Mouse (Mus musculus): Measurements from ENCODE around the gene Foxred2. TPM values are rescaled to one million over a fixed set of nuclear protein-coding genes. Genes with fewer than 3 reads are reported as not detected.

The Foxred2 gene
- polyA plus RNA-seq, 1 experiment from 2014 or later: 5.5 TPM

DNA sequence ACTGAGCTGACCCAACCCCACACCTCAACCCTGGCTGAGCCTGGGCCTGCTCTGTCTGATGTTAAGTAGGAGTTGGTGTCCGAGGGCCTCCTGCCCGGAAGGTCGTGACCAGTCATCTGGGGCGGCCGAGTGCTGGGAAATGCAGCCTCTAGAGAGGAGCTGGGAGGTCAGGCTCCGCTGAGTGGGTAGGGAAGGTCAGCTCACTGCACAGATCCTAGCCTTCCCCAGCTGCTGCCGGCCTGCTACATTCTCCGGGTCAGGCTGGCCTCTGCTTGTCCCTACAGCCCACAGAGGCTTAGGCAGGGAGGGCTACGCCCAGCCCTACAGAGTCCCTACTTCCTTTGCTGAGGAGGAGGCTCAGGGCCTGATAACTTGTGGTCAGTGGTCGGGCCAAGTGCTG, 50.0 kb downstream of the Foxred2 start:
- WGBS: 39% methylated on average over 10 of the region's 10 CpGs
- peaks cover 56% of the 10 kb centered on the region for H3K4me1 ChIP-seq (replicated peaks)
- H3K27me3 ChIP-seq (ENCODE audit: insufficient read depth, poor library complexity, severe bottlenecking): peaks cover 21% of the 10 kb centered on the region
- H3K36me3 ChIP-seq: no peaks in the 10 kb centered on the region
- peak; percentile 30 for DNase-seq (ENCODE audit: low spot score)
- peak overlapping the region; percentile 62 for H3K27ac ChIP-seq
- no peaks in the 10 kb centered on the region for H3K9me3 ChIP-seq
- H3K4me3 ChIP-seq: 0 out of 2 replicates have a peak overlapping the region, but pooled peaks have one; percentile 9

DNA sequence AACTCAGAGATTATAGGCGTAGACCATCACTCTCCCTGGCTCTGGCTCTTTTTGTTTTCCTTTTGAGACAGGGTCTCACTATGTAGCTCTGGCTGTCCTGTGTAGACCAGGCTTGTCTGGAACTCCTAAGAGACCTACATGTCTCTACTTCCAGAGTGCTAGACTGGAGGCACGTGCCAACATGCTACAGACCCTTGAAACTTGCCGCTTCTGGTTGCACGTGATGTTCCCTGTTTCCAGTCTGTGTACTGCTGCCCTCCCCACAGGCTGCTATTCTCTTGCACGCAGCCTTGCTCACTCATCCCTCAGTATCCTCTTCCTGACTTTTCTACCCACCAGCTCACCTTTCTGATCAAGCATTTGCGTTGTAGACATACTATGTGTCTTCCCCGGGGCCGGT, 50.4 kb downstream of the Foxred2 start:
- Histone ChIP-seq H3K9me3 (no peaks in the 10 kb centered on the region), H3K4me1 (replicated peaks) (peaks cover 52% of the 10 kb centered on the region), H3K4me3 (no peak overlapping the region), H3K27me3 (ENCODE audit: insufficient read depth, poor library complexity, severe bottlenecking) (peaks cover 21% of the 10 kb centered on the region), H3K27ac (peak overlapping the region; percentile 62; the same call in 1 of the 2 replicates), H3K36me3 (no peaks in the 10 kb centered on the region)
- WGBS: 79% methylated on average over 8 of the region's 8 CpGs
- no peak for DNase-seq (ENCODE audit: low spot score)

DNA sequence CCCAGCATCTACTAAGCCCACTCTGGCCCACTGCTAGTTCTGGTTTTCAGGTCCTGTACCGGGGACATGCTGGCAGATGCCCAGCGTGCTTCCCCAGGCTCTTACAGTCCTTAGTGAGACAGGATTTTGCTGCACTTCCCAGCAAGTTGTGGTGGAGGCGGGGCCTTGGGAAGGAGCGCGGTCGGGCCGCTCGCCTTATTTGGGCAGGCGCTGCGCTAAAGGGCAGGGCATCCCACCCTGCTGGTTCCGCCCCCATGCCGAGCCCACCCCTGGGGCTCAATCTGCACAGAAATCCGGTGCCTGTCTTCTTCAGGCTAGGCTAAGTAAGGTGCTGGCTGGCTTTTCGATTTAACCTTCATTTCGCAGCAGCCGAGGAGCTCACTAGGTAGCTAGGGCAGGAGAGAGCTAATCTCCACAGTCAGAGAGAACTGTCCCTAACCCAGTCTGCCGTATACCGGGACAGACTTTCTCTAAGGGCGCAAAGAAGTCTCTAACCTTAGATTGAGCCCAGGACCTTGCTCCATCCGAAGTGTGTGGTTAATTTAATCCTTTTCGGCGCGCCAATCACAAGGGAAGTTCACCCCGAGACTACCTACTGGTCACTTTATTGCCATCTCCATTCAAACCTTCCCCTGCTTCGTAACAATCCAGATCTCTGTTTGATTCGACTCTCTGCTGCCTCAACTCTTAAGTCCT, 51.1 kb downstream of the Foxred2 start:
- WGBS: 4% methylated on average over 26 of the region's 26 CpGs
- H3K36me3 ChIP-seq: no peaks in the 10 kb centered on the region
- H3K4me3 ChIP-seq: peak overlapping the region; percentile 47
- peak overlapping the region; percentile 84 for H3K27ac ChIP-seq
- H3K4me1 ChIP-seq (replicated peaks): peaks cover 50% of the 10 kb centered on the region
- peak; percentile 77 for DNase-seq (ENCODE audit: low spot score)
- H3K9me3 ChIP-seq: no peaks in the 10 kb centered on the region
- H3K27me3 ChIP-seq (ENCODE audit: insufficient read depth, poor library complexity, severe bottlenecking): peaks cover 21% of the 10 kb centered on the region

DNA sequence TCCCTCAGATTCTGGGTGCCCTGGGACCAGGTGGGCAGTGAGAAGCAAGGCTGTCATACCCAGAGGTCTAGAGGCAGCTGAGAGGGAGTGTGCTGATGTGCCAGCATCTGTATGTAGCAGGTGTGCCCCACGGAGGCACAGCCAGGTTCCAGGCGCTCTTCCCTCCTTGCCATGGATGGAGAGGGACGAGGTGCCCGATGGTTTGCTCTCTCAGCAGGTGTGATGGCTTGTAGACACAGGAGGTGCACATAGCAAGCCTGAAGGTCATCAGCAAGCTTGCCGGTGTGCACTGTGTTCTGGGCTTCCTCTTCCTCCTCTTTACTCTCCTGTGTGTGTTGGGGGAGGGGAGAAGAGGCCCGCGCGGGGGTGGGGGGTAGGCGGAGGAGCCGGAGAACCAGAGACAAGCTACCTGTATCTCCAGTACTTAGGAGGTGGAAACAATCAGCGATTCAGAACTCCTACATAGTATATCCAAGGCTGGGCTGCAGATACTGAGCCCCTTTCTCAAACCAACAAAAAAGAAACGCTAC, 52.1 kb downstream of the Foxred2 start:
- Histone ChIP-seq H3K36me3 (no peaks in the 10 kb centered on the region), H3K4me3 (no peak overlapping the region), H3K27me3 (ENCODE audit: insufficient read depth, poor library complexity, severe bottlenecking) (peaks cover 21% of the 10 kb centered on the region), H3K4me1 (replicated peaks) (peaks cover 50% of the 10 kb centered on the region), H3K9me3 (no peaks in the 10 kb centered on the region), H3K27ac (peak overlapping the region; percentile 35; the same call in 1 of the 2 replicates)
- WGBS: 22% methylated on average over 12 of the region's 12 CpGs
- no peak for DNase-seq (ENCODE audit: low spot score)

DNA sequence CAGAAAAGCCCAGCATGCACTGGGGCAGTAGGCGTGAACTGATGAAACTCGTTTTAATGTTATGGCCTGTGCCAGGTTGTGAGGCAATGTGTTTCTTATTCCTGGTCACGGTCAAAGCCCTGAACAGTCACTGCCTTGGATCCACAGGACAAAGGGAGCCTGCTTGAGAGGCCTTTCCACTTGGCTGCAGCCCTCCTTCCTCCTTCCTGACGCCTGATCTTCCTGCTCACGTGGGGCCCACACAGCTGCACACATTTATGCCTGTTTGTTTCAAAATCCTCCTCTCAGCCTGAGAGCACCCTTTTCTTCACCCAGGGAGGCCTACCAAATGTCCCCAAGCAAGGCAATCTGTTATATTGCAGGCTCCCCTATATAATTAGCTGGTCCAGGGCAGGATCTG, 53.3 kb downstream of the Foxred2 start:
- 58% methylated on average over 5 of the region's 5 CpGs for WGBS
- Histone ChIP-seq H3K4me3 (no peak overlapping the region), H3K27ac (peak overlapping the region; percentile 40; the same call in 1 of the 2 replicates), H3K9me3 (no peaks in the 10 kb centered on the region), H3K27me3 (ENCODE audit: insufficient read depth, poor library complexity, severe bottlenecking) (peaks cover 21% of the 10 kb centered on the region), H3K36me3 (no peaks in the 10 kb centered on the region), H3K4me1 (replicated peaks) (peaks cover 47% of the 10 kb centered on the region)
- no peak for DNase-seq (ENCODE audit: low spot score)

DNA sequence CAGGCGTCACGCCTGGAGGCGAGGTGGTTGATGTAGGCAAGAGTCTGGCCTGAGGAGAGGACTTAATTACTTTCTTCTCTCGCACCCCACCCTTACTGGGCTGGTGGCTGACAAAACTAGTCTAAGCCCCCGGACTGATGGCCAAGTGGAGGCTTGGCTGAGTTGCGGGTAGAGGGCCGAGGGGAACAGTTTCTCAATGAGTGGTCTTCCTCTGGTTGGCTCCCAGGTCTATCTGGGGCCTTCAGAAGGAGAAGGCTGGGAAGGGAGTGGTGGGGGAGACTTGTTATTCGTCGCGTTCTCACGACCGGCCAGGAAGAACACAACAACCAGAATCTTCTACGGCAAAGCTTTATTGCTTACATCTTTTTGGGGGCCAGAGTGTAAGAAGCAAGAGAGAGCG, 61.6 kb downstream of the Foxred2 start:
- H3K27ac ChIP-seq: no peak overlapping the region
- DNase-seq (ENCODE audit: low spot score): no peak
- H3K36me3 ChIP-seq: no peaks in the 10 kb centered on the region
- no peak overlapping the region for H3K4me3 ChIP-seq
- peaks cover 11% of the 10 kb centered on the region for H3K4me1 ChIP-seq (replicated peaks)
- no peaks in the 10 kb centered on the region for H3K27me3 ChIP-seq (ENCODE audit: insufficient read depth, poor library complexity, severe bottlenecking)
- H3K9me3 ChIP-seq: no peaks in the 10 kb centered on the region
- 88% methylated on average over 13 of the region's 14 CpGs for WGBS

DNA sequence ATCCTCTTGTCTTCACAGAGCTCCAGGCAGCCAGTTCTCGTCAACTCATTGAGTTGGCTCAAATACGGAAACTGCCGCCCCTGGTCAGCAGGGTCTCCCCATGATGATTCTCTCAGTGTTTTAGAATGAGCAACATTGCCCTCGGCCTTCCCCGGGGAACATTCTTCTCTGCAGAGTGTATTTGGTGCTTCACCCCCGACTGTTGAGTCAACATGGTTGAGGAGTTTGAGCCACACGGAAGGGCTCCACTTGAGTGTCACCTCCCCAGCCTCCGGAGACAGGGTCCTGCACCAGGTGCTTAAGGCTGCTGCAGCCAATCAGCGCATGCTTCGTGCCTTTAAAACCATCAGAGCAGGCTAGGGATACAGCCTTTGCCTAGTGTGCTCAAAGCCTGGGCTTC, 63.2 kb downstream of the Foxred2 start:
- Histone ChIP-seq H3K4me3 (no peak overlapping the region), H3K9me3 (no peaks in the 10 kb centered on the region), H3K4me1 (replicated peaks) (peaks cover 13% of the 10 kb centered on the region), H3K27ac (peak overlapping the region; percentile 6; the same call in 1 of the 2 replicates), H3K36me3 (no peaks in the 10 kb centered on the region), H3K27me3 (ENCODE audit: insufficient read depth, poor library complexity, severe bottlenecking) (no peaks in the 10 kb centered on the region)
- no peak for DNase-seq (ENCODE audit: low spot score)
- 73% methylated on average over 10 of the region's 10 CpGs for WGBS

DNA sequence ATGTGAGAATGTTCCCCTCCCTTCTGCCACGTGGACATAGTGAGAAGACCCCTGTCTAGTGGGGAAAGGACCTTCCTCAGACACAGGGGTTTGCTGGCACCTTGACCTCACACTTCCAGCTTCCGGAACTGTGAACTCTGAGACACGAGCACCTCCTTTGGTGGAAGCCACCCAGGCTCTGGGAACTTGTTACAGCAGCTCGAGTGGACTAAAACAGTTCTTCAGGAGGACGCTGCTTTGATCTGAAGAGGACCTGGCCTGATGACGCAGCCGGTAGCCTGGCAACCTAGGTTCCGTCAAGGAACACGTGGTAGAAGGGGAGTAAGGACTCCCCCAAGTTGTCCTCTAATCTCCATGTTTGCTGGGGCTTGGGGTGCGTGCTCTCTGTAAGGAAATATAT, 64.1 kb downstream of the Foxred2 start:
- Histone ChIP-seq H3K36me3 (no peaks in the 10 kb centered on the region), H3K27ac (no peak overlapping the region), H3K9me3 (no peaks in the 10 kb centered on the region), H3K27me3 (ENCODE audit: insufficient read depth, poor library complexity, severe bottlenecking) (no peaks in the 10 kb centered on the region), H3K4me1 (replicated peaks) (peaks cover 22% of the 10 kb centered on the region), H3K4me3 (no peak overlapping the region)
- DNase-seq (ENCODE audit: low spot score): no peak
- WGBS: 88% methylated on average over 10 of the region's 10 CpGs

DNA sequence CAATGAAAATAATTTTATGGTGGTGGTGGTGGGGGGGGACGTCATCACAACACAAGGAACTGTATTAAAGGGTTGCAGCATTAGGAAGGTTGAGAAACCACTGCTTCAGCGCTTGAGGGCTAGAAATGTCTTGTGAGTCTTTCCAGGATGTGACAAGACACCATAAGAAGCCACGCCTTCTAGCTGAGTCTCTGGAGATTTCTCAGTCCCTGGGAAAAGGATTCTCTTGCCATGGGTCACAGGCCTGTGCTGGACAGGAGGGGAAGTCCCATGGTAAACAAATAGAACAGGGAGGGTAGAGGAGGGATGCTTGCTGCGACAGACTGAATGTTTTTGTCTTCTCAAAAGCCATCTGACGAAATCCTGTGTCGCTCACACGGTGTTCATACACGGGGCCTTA, 64.8 kb downstream of the Foxred2 start:
- 86% methylated on average over 8 of the region's 8 CpGs for WGBS

More for the DNA sequence above, 64.8 kb downstream of the Foxred2 start:
- Histone ChIP-seq H3K9me3 (no peaks in the 10 kb centered on the region), H3K4me3 (no peak overlapping the region), H3K4me1 (replicated peaks) (peaks cover 28% of the 10 kb centered on the region), H3K27ac (no peak overlapping the region), H3K36me3 (no peaks in the 10 kb centered on the region), H3K27me3 (ENCODE audit: insufficient read depth, poor library complexity, severe bottlenecking) (no peaks in the 10 kb centered on the region)
- no peak for DNase-seq (ENCODE audit: low spot score)

Other genes starting within 250 kb of the Foxred2 start
- gene Apol9b, start 227.7 kb downstream of the Foxred2 start, polyA plus RNA-seq (2016; fragmentation: Nextera tagmentation; extraction: Ambion mirVana): not detected in 2 replicates
- 0.14 and 0.20 TPM in 2 replicates for gene Apol8, start 199.7 kb downstream of the Foxred2 start, polyA plus RNA-seq (2016; fragmentation: Nextera tagmentation; extraction: Ambion mirVana)
- gene Myh9, start 114.5 kb downstream of the Foxred2 start, polyA plus RNA-seq (2016; fragmentation: Nextera tagmentation; extraction: Ambion mirVana): 32.7 and 38.4 TPM in 2 replicates
- gene Txn2, start 27.7 kb downstream of the Foxred2 start, polyA plus RNA-seq (2016; fragmentation: Nextera tagmentation; extraction: Ambion mirVana): 286 and 294 TPM in 2 replicates
- 241 and 255 TPM in 2 replicates for gene Eif3d, start 14.1 kb upstream of the Foxred2 start, polyA plus RNA-seq (2016; fragmentation: Nextera tagmentation; extraction: Ambion mirVana)
- 0.24 and 0.92 TPM in 2 replicates for gene Cacng2, start 163.3 kb upstream of the Foxred2 start, polyA plus RNA-seq (2016; fragmentation: Nextera tagmentation; extraction: Ambion mirVana)
- gene Ift27, start 217.4 kb upstream of the Foxred2 start, polyA plus RNA-seq (2016; fragmentation: Nextera tagmentation; extraction: Ambion mirVana): 156 and 171 TPM in 2 replicates
- gene Pvalb, start 249.7 kb upstream of the Foxred2 start, polyA plus RNA-seq (2016; fragmentation: Nextera tagmentation; extraction: Ambion mirVana): 0.39 and 0.52 TPM in 2 replicates